Mouse (Mus musculus) skeletal muscle tissue, postnatal 0 days (tissue): Measurements from ENCODE around the gene Fstl1. TPM values are rescaled to one million over a fixed set of nuclear protein-coding genes. Genes with fewer than 3 reads are reported as not detected.

Experiments used
- polyA plus RNA-seq: library from polyadenylated mRNA; unstranded; fragments of >200 nt; fragmentation: Nextera tagmentation; extraction: Ambion mirVana; gene quantifications from 2 replicates; pipeline ENCODE4 v1.2.1, GENCODE M21; 2015

The Fstl1 gene
- polyA plus RNA-seq = 405 and 464 TPM in 2 replicates

GRCm38 (mm10) chr16:37776860-37777651, at the start of gene Fstl1:
Gene Fstl1 (plus strand): TSS chr16:37776873.

GRCm38 (mm10) chr16:37861029-37861428, 84.4 kb downstream of the Fstl1 start, which contains the start of gene Gm36028:
Gene Gm36028 (minus strand): TSS chr16:37861146.

GRCm38 (mm10) chr16:37867791-37868505, 91.3 kb downstream of the Fstl1 start, which contains the start of gene Lrrc58:
Gene Lrrc58 (plus strand): TSS chr16:37868389.

Other genes starting within 250 kb of the Fstl1 start
- gene Gtf2e1, start 237.1 kb upstream of the Fstl1 start, polyA plus RNA-seq = 8.8 and 9.9 TPM in 2 replicates
- 11.4 and 11.5 TPM in 2 replicates for gene Rabl3, start 237.0 kb upstream of the Fstl1 start, polyA plus RNA-seq
- 0.21 TPM in 1 of 2 replicates, not detected in the other for gene Hgd, start 196.7 kb upstream of the Fstl1 start, polyA plus RNA-seq
- 144 and 152 TPM in 2 replicates for gene Ndufb4, start 122.4 kb upstream of the Fstl1 start, polyA plus RNA-seq
- 0.39 TPM in 1 of 2 replicates, not detected in the other for gene Gm36028, start 84.3 kb downstream of the Fstl1 start, polyA plus RNA-seq
- gene Lrrc58, start 91.5 kb downstream of the Fstl1 start, polyA plus RNA-seq = 22.8 and 28.7 TPM in 2 replicates
- gene Gpr156, start 139.6 kb downstream of the Fstl1 start, polyA plus RNA-seq = 0.33 and 0.35 TPM in 2 replicates